Mouse (Mus musculus) neural tube, postnatal 0 days (tissue): ENCODE results near the gene Olfr572. TPM values are rescaled to one million over a fixed set of nuclear protein-coding genes. Genes with fewer than 3 reads are reported as not detected.

Experiments used
- polyA plus RNA-seq: library from polyadenylated mRNA; unstranded; fragments of >200 nt; fragmentation: Nextera tagmentation; extraction: Ambion mirVana; gene quantifications from 2 replicates; pipeline ENCODE4 v1.2.1, GENCODE M21; 2015

The Olfr572 gene
- polyA plus RNA-seq = not detected in 2 replicates

GRCm38 (mm10) chr7:102924109-102924508 is at the start of gene Olfr572:
Gene Olfr572, plus strand, starts transcription at chr7:102924409.

GRCm38 (mm10) chr7:102876822-102877221 is 47.4 kb upstream of the Olfr572 start, which contains the start of gene Olfr568:
Gene Olfr568, plus strand, starts transcription at chr7:102877122.

GRCm38 (mm10) chr7:102890782-102891181 is 33.4 kb upstream of the Olfr572 start, which contains the start of gene Olfr569:
Gene Olfr569, minus strand, starts transcription at chr7:102890882.

GRCm38 (mm10) chr7:102917032-102917875 is 7.0 kb upstream of the Olfr572 start, which contains the start of gene Olfr571:
Gene Olfr571, minus strand, starts transcription at chr7:102917536.

GRCm38 (mm10) chr7:102942475-102942874 is 18.3 kb downstream of the Olfr572 start, which contains the start of gene Olfr573-ps1:
Gene Olfr573-ps1, minus strand, starts transcription at chr7:102942575.

GRCm38 (mm10) chr7:102948167-102948566 is 24.0 kb downstream of the Olfr572 start, which contains the start of gene Olfr574:
Gene Olfr574, plus strand, starts transcription at chr7:102948467.

GRCm38 (mm10) chr7:102958593-102958992 is 34.4 kb downstream of the Olfr572 start, which contains the start of gene Olfr575:
Gene Olfr575, minus strand, starts transcription at chr7:102958775.

GRCm38 (mm10) chr7:102962360-102962759 is 38.2 kb downstream of the Olfr572 start, which contains the start of gene Olfr576:
Gene Olfr576, plus strand, starts transcription at chr7:102962660.

GRCm38 (mm10) chr7:102975843-102976242 is 51.6 kb downstream of the Olfr572 start, which contains the start of gene Olfr577:
Gene Olfr577, minus strand, starts transcription at chr7:102975943.

Other genes with a start within 250 kb of the Olfr572 start
- gene Trim68, start 237.1 kb upstream of the Olfr572 start, polyA plus RNA-seq = 5.5 and 9.0 TPM in 2 replicates
- gene Olfr557, start 228.5 kb upstream of the Olfr572 start, polyA plus RNA-seq = not detected in 2 replicates
- 0.17 and 0.25 TPM in 2 replicates for gene Olfr558, start 222.2 kb upstream of the Olfr572 start, polyA plus RNA-seq
- not detected in 2 replicates for gene Olfr33, start 205.3 kb upstream of the Olfr572 start, polyA plus RNA-seq
- not detected in 2 replicates for gene Olfr559, start 196.9 kb upstream of the Olfr572 start, polyA plus RNA-seq
- not detected in 2 replicates for gene Olfr560, start 165.0 kb upstream of the Olfr572 start, polyA plus RNA-seq
- 0.12 and 0.17 TPM in 2 replicates for gene Olfr78, start 164.9 kb upstream of the Olfr572 start, polyA plus RNA-seq
- not detected in 2 replicates for gene Olfr561, start 153.2 kb upstream of the Olfr572 start, polyA plus RNA-seq
- gene Olfr564, start 120.9 kb upstream of the Olfr572 start, polyA plus RNA-seq = not detected in 2 replicates
- not detected in 2 replicates for gene Olfr566, start 65.6 kb upstream of the Olfr572 start, polyA plus RNA-seq
- gene Olfr568, start 47.3 kb upstream of the Olfr572 start, polyA plus RNA-seq = not detected in 2 replicates
- not detected in 2 replicates for gene Olfr569, start 33.5 kb upstream of the Olfr572 start, polyA plus RNA-seq
- not detected in 2 replicates for gene Olfr570, start 29.8 kb upstream of the Olfr572 start, polyA plus RNA-seq
- not detected in 2 replicates for gene Olfr571, start 6.9 kb upstream of the Olfr572 start, polyA plus RNA-seq
- gene Olfr573-ps1, start 18.2 kb downstream of the Olfr572 start, polyA plus RNA-seq = not detected in 2 replicates
- gene Olfr574, start 24.1 kb downstream of the Olfr572 start, polyA plus RNA-seq = not detected in 2 replicates
- not detected in 2 replicates for gene Olfr575, start 34.4 kb downstream of the Olfr572 start, polyA plus RNA-seq
- not detected in 2 replicates for gene Olfr576, start 38.3 kb downstream of the Olfr572 start, polyA plus RNA-seq
- gene Olfr577, start 51.5 kb downstream of the Olfr572 start, polyA plus RNA-seq = not detected in 2 replicates
- not detected in 2 replicates for gene Olfr578, start 64.9 kb downstream of the Olfr572 start, polyA plus RNA-seq
- gene Olfr582, start 113.6 kb downstream of the Olfr572 start, polyA plus RNA-seq = not detected in 2 replicates
- gene Olfr583, start 126.9 kb downstream of the Olfr572 start, polyA plus RNA-seq = not detected in 2 replicates
- gene Olfr584, start 157.5 kb downstream of the Olfr572 start, polyA plus RNA-seq = not detected in 2 replicates
- not detected in 2 replicates for gene Olfr585, start 173.3 kb downstream of the Olfr572 start, polyA plus RNA-seq
- not detected in 2 replicates for gene Olfr586, start 201.2 kb downstream of the Olfr572 start, polyA plus RNA-seq
- not detected in 2 replicates for gene Olfr588-ps1, start 216.5 kb downstream of the Olfr572 start, polyA plus RNA-seq
- gene Olfr589, start 231.9 kb downstream of the Olfr572 start, polyA plus RNA-seq = not detected in 2 replicates